Mouse (Mus musculus): ENCODE data around the gene Il1rap. TPM values are rescaled to one million over a fixed set of nuclear protein-coding genes. Genes with fewer than 3 reads are reported as not detected.
A peak's percentile ranks its signal among the peaks of the same experiment; 100 is the strongest.

The Il1rap gene
- polyA plus RNA-seq (2016; fragmentation: Nextera tagmentation; extraction: Ambion mirVana): 4.0 and 5.5 TPM in 2 replicates

DNA sequence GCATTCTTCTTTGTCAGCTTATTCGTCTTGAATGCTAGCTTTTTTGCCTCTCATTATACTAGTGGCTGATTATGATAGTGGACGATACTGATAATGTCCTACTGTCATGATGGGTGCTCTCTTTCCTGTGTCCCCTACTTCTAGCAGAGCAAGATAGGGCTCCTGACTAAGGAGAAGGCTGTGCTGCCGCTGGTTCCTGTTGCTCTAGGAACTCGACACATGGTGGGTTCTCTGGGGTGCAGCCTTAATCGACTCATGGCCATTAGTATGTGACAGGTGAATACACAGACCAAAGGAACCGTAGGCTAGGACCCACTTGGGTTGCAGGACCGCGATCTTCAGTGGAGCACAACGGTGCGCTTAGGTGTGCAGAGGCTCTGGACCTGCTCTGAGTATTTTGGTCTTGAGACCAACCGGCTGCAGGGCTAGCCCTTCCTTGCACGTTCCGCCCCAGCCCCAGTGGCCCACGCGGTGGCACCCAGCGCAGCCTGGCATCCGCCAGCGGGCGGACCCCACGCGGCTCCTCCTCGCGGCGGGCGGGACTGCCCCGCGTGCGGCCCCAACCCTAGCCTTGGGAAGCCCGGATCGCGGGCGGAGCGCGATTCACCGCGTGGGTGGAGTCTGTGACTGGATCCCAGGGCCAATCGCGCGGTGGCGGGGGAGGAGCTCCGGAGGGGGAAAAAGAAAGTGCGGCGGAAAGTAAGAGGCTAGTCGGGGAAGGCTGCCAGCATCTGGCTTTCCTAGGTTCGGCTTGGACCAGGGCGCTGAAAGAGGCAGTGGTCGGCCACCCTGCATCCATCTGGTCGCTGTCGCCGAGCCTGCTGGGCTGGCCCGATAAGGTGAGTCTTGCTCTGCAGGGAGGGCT, at the start of gene Il1rap:
TSS of gene Il1rap (plus strand) at position 657 of the 865 bp plus-strand sequence.
- peaks cover 9% of the 10 kb centered on the region for H3K27me3 ChIP-seq (ENCODE audit: low read depth, poor library complexity, severe bottlenecking)
- DNase-seq (ENCODE audit: low spot score): peak; percentile 91
- 3% methylated on average over 51 of the region's 51 CpGs for WGBS
- H3K4me1 ChIP-seq: peaks cover 11% of the 10 kb centered on the region; the same call in 1 of the 2 replicates
- H3K36me3 ChIP-seq: no peaks in the 10 kb centered on the region
- H3K9me3 ChIP-seq (replicated peaks): no peaks in the 10 kb centered on the region
- H3K4me3 ChIP-seq: peak within 1 kb of the TSS; percentile 60
- H3K27ac ChIP-seq: peak within 1 kb of the TSS; percentile 78

DNA sequence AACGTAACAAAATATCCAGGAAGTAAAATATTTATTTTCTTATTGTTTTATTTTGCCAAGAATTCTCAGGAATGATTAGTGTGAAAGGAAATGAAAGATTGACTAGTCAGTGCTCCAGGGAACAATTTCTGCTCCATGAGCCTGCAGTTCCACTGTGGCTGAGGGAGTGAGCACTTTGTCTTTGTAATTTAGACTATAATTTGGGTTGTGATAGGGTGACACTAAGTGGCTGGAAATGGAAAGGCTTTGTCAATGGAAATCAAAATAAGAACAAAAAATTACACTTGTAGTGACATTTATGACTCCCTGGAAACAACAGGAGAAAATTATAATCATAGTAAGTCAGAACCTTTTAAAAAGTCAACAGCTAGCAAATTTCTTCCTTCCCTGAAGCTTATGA, 49.2 kb upstream of the Il1rap start:
- Histone ChIP-seq H3K4me3 (no peak overlapping the region), H3K27me3 (ENCODE audit: low read depth, poor library complexity, severe bottlenecking) (no peaks in the 10 kb centered on the region), H3K27ac (no peak overlapping the region), H3K9me3 (replicated peaks) (no peaks in the 10 kb centered on the region), H3K36me3 (no peaks in the 10 kb centered on the region), H3K4me1 (peaks cover 12% of the 10 kb centered on the region)
- DNase-seq (ENCODE audit: low spot score): no peak
- 91% methylated on average over 1 of the region's 1 CpGs for WGBS

DNA sequence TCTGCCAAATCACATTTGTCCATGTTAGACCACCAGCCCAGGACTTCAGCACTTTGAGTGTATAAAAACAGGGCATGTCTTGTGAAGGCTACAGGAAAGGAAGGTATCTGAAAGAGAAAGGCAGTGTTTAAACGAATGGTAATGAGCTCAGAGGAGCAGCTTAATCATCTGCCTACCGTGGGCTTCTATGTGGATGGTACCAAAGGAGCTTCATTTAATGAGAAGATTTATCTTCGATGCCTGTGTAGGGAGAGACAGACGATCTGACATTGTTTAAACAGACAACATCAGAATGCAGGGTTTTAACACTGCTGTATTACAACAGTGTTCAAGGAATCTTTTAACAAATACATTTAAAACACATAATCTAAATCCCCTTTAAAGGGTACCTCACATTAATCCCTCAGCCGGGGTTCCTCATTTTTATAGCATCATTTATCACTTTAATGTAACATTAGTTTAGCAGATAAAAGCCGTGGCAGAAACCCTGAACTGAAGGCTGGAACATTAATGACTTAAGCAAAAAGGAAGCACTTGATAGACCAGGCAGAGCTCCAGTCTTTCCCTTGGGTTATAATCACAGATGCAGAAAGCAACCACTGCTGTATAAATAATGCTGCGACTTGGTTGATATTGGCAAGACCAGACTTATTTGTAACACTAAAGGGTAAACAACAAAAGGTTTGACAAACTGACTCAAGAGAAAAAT, 35.2 kb upstream of the Il1rap start:
- 18% methylated on average over 7 of the region's 7 CpGs for WGBS
- Histone ChIP-seq H3K27ac (no peak overlapping the region), H3K27me3 (ENCODE audit: low read depth, poor library complexity, severe bottlenecking) (no peaks in the 10 kb centered on the region), H3K4me1 (peaks cover 39% of the 10 kb centered on the region), H3K9me3 (replicated peaks) (no peaks in the 10 kb centered on the region), H3K36me3 (no peaks in the 10 kb centered on the region), H3K4me3 (no peak overlapping the region)
- no peak for DNase-seq (ENCODE audit: low spot score)

DNA sequence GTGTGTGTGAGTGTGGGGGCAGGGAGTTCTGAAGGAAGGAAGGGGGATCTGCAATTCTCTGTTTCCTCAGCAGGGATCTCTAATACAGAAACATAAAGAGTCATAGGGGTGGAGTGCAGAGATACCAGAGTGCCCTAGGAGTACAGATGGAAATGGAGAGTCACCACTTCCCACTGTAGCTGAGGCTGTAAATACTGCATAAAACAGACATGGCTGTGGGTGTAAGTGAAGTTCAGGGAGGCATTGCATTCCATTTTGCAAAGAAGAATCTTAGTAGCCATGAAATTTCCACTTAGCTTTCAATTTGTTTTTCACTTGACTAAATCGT, 34.7 kb upstream of the Il1rap start:
- Histone ChIP-seq H3K4me3 (no peak overlapping the region), H3K36me3 (no peaks in the 10 kb centered on the region), H3K27ac (no peak overlapping the region), H3K4me1 (peaks cover 39% of the 10 kb centered on the region), H3K27me3 (ENCODE audit: low read depth, poor library complexity, severe bottlenecking) (no peaks in the 10 kb centered on the region), H3K9me3 (replicated peaks) (no peaks in the 10 kb centered on the region)
- no peak for DNase-seq (ENCODE audit: low spot score)
- WGBS: 76% methylated on average over 1 of the region's 1 CpGs

DNA sequence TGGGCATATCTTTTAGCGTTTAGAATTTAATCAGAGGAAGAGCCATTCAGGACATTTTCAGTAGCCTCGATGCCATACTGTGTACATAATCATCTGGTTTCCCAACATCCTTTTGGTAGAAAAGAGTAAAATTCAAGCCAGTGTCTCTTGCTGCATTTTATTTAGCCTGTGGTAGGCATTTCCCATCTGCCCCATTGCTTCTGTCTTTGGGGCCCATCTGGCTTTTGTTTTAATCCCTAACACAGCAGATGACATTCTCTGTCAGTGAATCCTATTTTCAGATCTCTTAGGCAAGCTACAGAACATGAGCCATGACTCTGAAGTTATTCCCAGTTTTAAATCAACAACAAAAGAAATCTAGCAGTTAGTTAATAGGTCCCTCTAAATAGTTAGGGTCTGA, 32.3 kb upstream of the Il1rap start:
- no peaks in the 10 kb centered on the region for H3K9me3 ChIP-seq (replicated peaks)
- no peak overlapping the region for H3K27ac ChIP-seq
- H3K36me3 ChIP-seq: no peaks in the 10 kb centered on the region
- DNase-seq (ENCODE audit: low spot score): no peak
- WGBS: 92% methylated on average over 2 of the region's 2 CpGs
- peaks cover 42% of the 10 kb centered on the region for H3K4me1 ChIP-seq
- no peaks in the 10 kb centered on the region for H3K27me3 ChIP-seq (ENCODE audit: low read depth, poor library complexity, severe bottlenecking)
- H3K4me3 ChIP-seq: no peak overlapping the region

DNA sequence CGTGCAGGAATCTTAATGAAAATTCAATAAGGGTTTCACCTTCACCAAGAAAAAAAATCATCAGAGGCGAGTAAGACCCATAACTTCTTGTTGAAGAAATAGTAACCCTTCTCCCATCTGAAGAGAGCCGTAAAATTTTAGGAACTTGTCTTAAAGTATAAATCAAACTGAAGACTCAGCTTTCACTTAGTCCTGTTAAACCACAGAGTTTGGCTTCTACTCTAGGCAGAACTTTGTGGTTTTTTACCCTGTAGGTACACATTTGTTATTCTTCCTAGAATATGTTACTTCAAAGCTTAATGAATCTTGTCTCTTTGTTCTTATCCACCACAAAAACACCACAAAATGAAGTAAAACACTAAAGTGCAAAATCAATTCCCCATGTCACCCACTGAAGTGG, 29.3 kb upstream of the Il1rap start:
- H3K27ac ChIP-seq: no peak overlapping the region
- WGBS: 77% methylated on average over 3 of the region's 3 CpGs
- H3K9me3 ChIP-seq (replicated peaks): no peaks in the 10 kb centered on the region
- peaks cover 17% of the 10 kb centered on the region for H3K4me1 ChIP-seq
- H3K4me3 ChIP-seq: no peak overlapping the region
- DNase-seq (ENCODE audit: low spot score): no peak
- no peaks in the 10 kb centered on the region for H3K36me3 ChIP-seq
- H3K27me3 ChIP-seq (ENCODE audit: low read depth, poor library complexity, severe bottlenecking): no peaks in the 10 kb centered on the region

DNA sequence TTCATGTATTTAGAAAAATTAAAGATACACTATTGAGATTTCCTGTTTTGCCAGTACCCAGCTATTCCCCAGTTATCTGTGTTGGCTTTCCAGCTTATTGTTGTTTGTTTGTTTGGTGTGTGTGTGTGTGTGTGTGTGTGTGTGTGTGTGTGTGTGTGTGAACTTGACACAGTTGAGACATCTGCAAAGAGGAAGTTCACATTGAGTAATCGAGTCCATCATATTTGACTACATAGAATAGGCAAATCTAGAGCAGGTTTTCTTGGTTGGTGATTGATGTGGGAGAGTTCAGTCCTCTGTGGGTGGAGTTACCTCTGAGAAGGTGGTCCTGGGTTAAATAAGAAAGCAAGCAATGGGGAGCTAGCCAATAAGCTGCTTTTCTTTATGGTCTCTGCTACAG, 22.7 kb upstream of the Il1rap start:
- Histone ChIP-seq H3K4me1 (no peaks in the 10 kb centered on the region), H3K36me3 (no peaks in the 10 kb centered on the region), H3K27me3 (ENCODE audit: low read depth, poor library complexity, severe bottlenecking) (no peaks in the 10 kb centered on the region), H3K27ac (no peak overlapping the region), H3K4me3 (no peak overlapping the region), H3K9me3 (replicated peaks) (no peaks in the 10 kb centered on the region)
- WGBS: 95% methylated on average over 1 of the region's 1 CpGs
- no peak for DNase-seq (ENCODE audit: low spot score)

DNA sequence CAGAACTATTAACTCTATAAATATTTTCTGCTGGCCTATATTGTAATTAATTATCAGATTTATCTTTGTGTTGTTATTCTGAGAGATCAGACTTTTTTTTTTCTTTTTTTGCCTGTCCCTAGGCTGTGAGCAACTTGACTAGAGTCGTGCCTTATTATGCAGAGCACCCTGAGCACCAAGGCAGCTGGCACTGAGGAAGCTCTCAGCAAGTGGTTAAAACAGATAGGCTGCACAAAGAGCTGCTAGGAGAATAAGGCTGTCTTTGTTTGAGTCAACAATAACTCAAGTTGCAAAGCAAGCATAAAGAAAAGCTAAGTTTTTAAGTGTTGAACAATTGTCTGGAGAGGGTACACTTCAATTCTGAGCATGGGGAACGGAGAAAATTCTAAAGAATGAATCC, 19.8 kb upstream of the Il1rap start:
- H3K4me3 ChIP-seq: no peak overlapping the region
- no peaks in the 10 kb centered on the region for H3K9me3 ChIP-seq (replicated peaks)
- no peaks in the 10 kb centered on the region for H3K27me3 ChIP-seq (ENCODE audit: low read depth, poor library complexity, severe bottlenecking)
- H3K36me3 ChIP-seq: no peaks in the 10 kb centered on the region
- 67% methylated on average over 2 of the region's 2 CpGs for WGBS
- H3K27ac ChIP-seq: no peak overlapping the region
- DNase-seq (ENCODE audit: low spot score): no peak
- no peaks in the 10 kb centered on the region for H3K4me1 ChIP-seq

DNA sequence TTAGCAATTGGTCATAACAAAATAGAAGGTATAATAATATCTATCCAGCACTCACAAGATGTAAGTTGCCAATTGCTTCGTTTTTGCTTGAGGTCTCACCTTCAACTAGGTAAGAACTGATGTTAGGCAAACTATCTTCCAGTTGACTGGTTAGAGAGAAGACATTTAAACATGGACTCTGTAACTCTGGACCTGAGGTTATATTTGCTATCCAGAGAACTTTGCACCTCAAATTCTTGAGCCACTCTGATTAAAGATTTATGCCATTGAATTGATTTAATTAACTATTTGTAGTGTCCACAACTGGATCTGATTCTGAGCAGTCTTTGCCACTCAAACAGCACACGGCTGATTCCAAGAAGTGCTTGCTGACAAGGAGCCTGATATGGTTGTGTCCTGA, 18.7 kb upstream of the Il1rap start:
- 79% methylated on average over 2 of the region's 2 CpGs for WGBS
- Histone ChIP-seq H3K4me3 (no peak overlapping the region), H3K9me3 (replicated peaks) (no peaks in the 10 kb centered on the region), H3K4me1 (no peaks in the 10 kb centered on the region), H3K27ac (no peak overlapping the region), H3K27me3 (ENCODE audit: low read depth, poor library complexity, severe bottlenecking) (no peaks in the 10 kb centered on the region), H3K36me3 (no peaks in the 10 kb centered on the region)
- DNase-seq (ENCODE audit: low spot score): no peak

DNA sequence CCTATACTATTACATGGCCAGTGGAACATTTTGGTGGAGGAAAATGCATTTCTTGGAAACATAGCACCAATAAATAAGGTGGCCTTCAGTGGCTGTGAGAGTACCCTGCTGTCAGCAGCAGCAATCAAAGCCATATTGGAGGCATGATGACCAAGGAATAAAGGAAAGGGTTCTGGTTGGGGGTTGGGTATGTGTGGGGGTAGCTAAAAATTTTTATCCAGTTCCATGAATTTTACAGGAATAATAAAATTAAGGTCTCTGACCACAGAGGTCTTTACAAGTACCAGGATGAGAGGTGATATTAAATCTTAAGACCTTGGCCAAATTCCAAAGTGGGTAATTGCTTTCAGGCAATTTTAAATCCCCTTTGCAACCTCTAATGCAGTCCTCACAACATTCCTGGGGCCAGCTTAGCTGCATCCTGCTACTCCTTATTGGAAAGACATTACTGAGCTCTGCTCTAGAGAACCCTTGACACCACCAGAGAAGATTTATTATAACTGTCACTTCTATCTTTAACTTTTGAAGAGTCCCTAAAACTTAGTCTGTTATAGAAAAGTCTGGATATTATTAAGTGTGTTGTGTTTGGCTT, 12.0 kb upstream of the Il1rap start:
- no peak for DNase-seq (ENCODE audit: low spot score)
- H3K4me1 ChIP-seq: peaks cover 6% of the 10 kb centered on the region
- no peak overlapping the region for H3K27ac ChIP-seq
- H3K9me3 ChIP-seq (replicated peaks): no peaks in the 10 kb centered on the region
- H3K27me3 ChIP-seq (ENCODE audit: low read depth, poor library complexity, severe bottlenecking): no peaks in the 10 kb centered on the region
- H3K4me3 ChIP-seq: no peak overlapping the region
- H3K36me3 ChIP-seq: no peaks in the 10 kb centered on the region

DNA sequence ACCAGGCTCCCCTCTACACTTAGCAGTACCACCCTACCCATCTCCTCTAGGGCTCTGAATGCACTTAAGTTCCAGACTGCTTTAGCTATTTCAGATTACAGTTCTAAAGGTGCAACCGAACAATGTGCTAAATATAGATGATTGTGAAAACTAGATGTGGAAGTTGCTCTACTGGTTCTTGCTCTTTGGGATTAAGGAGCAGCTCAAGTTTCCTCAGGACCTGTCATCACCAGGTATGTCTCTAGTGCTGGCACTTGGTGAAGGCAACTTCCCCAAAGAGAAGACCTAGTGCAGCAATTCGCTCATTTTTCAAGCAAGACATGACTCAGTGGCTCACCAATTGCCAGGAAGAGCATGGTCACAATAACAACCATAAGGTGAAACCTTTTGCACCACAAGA, 9.7 kb upstream of the Il1rap start:
- WGBS: 94% methylated on average over 2 of the region's 2 CpGs
- Histone ChIP-seq H3K9me3 (replicated peaks) (no peaks in the 10 kb centered on the region), H3K27ac (no peak overlapping the region), H3K27me3 (ENCODE audit: low read depth, poor library complexity, severe bottlenecking) (no peaks in the 10 kb centered on the region), H3K4me1 (peaks cover 6% of the 10 kb centered on the region), H3K4me3 (no peak overlapping the region), H3K36me3 (no peaks in the 10 kb centered on the region)
- DNase-seq (ENCODE audit: low spot score): no peak

DNA sequence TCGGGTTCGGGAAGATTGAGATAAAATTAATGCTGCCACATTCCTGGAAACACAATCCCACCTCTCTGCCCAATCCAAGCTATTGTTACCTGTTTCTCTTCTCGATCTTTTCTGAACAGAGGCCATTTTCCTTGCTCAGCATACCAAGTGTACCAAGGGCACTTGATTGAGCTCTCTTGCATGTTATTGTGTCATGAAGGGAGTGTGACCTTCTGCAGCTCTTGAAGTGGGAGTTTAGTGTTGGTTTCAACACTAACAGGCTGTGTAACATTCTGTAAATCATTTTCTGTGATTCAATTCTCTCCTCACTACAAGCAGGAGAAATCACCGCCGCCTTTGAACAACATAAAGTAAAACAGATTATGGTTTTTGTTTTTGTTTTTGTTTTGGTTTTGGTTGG, 7.3 kb upstream of the Il1rap start:
- H3K36me3 ChIP-seq: no peaks in the 10 kb centered on the region
- no peak overlapping the region for H3K4me3 ChIP-seq
- H3K4me1 ChIP-seq: peaks cover 6% of the 10 kb centered on the region
- H3K27ac ChIP-seq: no peak overlapping the region
- no peaks in the 10 kb centered on the region for H3K27me3 ChIP-seq (ENCODE audit: low read depth, poor library complexity, severe bottlenecking)
- H3K9me3 ChIP-seq (replicated peaks): no peaks in the 10 kb centered on the region
- no peak for DNase-seq (ENCODE audit: low spot score)
- WGBS: 87% methylated on average over 5 of the region's 5 CpGs

DNA sequence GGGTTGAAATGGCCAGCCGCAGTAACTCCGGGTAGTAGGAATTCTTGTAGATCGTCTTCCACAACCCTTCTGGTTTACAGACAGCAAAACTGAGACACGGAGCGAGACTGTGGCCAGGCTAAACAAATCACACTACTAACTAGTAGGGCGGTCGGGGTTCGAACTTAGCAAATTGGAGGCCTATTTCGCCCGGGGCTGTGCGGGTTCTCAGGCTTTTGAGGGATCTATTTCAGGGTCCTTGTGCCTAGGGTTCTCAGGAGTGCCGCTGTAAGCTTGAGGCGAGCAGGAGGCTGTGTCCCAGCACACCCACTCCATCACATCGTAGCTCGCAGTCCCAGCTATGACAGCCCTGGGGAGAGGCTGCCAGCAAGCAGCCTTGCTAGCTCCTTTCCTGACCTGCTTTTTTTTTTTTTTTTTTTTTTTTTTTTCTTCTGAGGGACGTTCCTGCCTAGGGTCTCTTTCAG, 441 bp downstream of the Il1rap start:
- H3K27ac ChIP-seq: peak overlapping the region; percentile 78
- peaks cover 11% of the 10 kb centered on the region; the same call in 1 of the 2 replicates for H3K4me1 ChIP-seq
- H3K9me3 ChIP-seq (replicated peaks): no peaks in the 10 kb centered on the region
- no peaks in the 10 kb centered on the region for H3K36me3 ChIP-seq
- H3K27me3 ChIP-seq (ENCODE audit: low read depth, poor library complexity, severe bottlenecking): peaks cover 9% of the 10 kb centered on the region
- WGBS: under 1% methylated on average over 16 of the region's 16 CpGs
- peak overlapping the region; percentile 60 for H3K4me3 ChIP-seq
- DNase-seq (ENCODE audit: low spot score): no peak

Data from limb, embryonic 10.5 days (tissue).